Mouse (Mus musculus) mouse embryonic stem cell (cell line): ENCODE measurements around the gene Ramp1.

ENCODE experiments used
- in situ Hi-C, 2 experiments: fragments of 300-500 bp; cut with MboI; formaldehyde crosslinking; loops; 1 replicate in 1 of 2; 3 replicates in 1 of 2; pipeline ENCODE4 v1.14.3; 2019 to 2020; ENCODE audit warnings: low sequenced_read_pairs in 2 of 2, low pct_unique_long_range_greater_than_20kb in 1 of 2, mixed read lengths in 1 of 2; ENCODE audit not compliant: unreplicated experiment in 1 of 2

Ramp1 gene

DNA sequence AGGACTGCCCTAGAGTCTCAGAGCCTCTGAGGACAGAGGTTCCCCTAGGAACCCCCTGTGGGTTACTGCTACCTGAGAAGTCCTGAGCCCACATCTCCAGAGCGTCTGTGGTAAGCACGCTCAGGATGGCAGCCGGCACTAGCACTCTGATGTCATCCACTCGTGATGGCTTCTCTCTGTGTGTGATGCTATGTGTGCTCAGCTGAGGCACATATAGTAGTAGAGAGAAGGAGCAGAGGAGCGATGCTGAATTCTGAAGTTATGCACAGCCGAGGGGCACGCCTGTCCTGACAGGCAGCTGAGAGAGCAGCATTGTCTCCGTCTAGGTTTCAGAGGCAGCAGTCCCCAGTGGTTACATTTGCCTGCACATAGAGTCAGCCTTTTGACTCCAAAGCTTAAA is 12.6 kb downstream of the Ramp1 start:
- in situ Hi-C loops = no loop called here

DNA sequence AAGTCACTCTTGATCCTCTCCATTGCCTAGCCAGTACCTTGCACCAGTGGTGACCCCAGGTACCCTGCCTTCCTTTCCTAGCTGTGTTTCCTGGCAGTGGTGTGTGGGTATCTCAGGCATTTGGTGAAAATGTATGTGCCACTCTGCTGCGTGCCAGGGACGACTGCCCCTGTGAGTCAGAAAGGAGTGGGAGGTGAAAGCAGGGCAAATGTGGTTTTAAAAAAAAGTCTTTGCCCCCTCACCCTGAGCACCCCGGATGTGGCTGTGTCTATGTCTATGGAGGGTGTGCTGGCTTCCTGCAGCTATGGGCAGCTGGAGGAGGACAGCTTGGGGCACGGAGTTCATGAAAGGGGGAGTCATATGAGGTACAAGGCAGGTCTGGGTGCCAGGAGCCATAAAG is 13.6 kb downstream of the Ramp1 start:
- in situ Hi-C loops = no loop called here

DNA sequence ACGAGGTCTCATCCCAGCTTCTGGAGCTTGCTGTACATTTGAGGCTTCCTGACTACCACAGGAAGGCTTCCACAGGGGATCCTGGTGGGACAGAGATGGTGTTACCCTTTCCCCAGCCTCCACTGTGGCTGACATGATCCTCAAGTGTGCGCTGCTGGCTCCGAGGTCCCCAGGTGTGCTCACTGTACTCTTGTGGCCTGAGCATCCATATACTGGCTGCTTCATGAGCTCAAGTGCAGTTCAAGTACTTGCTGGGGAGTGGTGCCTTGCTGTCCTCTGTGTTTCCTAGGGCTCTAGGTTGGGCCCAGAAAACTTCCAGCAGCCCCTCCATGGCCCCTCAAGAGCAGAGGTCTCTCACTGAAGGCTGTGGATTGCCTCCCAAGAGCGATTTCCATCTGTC is 14.1 kb downstream of the Ramp1 start:
- in situ Hi-C loops = no loop called here

DNA sequence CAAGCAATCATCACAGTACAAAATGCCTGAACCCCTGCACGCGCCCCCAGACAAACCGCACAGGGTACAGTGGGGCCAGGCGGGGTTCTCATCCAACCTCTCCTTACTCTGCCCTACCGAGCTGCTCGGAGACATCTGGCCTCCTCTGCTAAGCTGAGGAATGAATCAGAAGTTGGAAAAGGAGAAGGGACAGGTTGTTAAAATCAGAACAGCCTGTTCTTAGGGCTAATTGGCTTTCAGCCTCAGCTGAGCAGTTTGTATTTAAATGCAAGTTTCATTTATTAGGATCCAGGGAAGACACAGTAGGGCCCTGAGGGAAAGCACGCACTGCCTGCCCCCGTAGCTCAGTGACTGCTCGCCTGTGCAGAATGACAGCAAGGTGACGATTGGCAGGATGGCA is 20.2 kb downstream of the Ramp1 start:
- in situ Hi-C loops = no loop called here

DNA sequence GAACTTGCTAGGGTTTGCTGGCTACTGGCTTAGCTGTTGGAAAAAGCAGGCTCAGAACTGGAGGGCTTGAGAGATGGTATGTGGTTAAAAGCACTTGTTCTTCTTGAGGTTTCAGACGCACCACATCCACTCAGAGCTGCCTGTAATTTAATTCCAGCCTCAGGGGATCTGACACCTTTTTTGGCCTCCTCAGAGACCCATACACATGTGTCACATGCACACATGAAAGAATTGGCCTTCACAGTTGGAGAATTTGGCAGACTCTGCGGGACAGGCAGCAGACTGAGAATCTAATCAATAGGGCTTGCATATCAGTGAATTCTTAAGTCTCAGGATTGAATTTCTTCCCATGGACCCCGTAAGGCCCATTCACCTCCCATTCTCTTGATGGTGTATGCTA is 21.5 kb downstream of the Ramp1 start:
- in situ Hi-C loops = no loop called here

DNA sequence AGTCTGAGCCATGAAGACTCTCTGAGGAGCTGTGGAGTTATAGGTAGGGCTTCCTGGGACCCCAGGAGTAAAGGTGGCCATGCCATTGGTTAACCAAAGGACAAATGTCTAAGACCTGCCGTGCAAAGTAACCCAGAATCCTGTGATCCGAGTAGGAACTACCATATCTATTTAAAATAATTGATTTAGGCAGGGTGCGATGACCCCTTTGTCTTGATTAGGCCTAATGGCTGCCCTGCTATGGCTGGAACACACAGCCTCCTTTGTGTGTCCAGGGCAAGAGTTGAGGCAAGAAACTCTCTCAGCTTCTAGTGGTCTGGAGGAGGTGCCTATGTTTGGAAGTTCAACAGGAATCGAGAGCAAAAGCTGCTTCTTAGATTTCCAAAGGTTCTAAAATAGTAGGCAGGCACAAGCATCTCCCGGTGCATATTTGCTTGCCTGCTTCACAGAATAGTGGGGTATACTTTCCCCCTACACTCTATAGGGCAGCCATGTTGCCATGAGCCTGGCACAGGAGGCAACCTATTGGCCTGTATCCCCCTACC is 24.7 kb downstream of the Ramp1 start:
- in situ Hi-C loops = no loop called here

DNA sequence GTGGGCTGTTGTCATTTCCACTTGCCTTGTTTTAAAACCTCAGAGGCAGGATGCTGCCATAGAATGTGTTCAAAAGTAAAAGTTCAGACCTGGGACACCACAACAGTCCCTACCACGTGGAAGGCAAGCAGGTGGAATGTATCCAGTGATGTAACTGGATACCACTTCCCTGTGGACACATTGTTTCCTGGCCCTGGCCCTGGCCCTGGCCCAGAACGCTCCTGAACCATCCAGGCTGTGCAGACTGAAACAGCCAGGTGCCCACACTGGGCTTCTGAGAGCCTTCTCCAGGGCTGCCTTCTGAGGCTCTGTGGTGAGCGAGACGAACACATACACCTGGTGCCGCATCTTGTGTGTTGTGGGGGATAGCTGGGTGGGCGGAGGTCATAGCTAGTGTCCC is 26.0 kb downstream of the Ramp1 start:
- in situ Hi-C loops = no loop called here

DNA sequence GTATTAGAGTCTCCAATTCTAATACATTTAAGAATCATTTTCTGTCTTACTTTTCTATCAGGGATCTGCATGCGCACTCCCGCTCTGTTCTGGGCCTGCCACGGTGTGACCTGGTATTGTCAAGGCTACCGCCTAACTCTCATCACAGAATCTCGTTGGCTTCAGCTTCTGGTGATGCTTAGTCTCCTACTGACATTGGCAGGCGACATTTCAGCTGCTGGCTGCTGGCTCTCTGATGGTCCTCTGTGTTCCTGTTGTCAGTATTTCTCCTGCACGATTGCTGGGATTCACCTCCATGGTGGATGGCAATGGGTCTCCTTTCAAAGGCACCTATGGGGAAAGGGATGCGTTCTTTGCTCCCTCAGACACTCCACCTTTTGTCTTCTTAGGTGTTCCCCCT is 26.7 kb downstream of the Ramp1 start:
- in situ Hi-C loops = no loop called here

DNA sequence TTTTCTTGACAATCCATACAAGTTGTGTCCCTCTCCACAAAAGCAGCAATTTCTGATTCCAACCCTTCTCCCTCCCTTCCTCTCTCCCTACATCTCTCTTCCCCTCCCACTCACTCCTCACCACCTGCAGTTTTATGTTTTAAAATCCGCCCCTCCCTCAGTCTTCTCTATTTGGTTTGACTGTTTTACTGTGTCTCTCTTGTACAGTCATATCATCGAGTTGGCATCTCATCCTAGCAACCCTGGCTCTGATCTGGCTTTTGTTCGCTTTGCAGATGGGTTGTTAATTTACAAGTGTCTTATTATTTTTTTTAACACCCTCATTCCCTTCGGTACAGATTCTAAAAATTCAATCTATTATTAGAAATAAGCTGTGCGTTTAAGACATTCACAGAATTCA is 27.3 kb downstream of the Ramp1 start:
- in situ Hi-C loops = no loop called here

DNA sequence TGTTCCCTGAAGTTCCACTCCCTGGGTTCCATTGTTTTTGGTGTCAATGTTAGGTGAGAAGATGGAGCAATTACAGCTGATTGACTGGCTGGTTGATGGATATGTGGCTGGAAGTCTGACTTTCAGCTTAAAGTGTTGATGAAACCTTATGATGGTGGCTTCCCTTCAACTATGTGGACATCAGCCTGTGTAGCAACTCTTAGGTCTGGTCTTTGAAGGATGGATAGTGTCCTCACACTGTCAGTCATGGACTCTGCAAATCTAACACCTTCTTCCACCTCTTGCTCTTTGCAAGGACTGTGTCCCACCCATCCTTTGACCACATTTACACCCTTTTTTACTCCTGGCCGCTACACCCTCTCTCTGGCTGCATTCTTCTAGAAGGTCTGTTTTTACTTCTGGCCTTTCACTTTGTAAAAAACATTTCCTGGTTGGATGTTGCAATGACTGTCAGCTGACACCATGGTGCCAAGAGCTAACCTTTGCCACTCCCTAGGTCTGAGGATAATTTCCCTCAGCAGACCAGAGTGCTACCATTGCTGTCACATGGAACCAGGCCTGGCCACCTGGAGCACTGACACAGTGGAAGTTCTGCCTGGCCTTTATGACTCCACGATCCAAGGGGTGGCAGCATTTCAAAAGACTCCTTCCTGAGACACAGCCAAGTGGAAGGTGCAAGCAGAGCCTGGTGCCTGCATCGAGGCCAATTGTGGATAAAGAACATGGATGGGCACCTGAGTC is 27.9 kb downstream of the Ramp1 start:
- in situ Hi-C loops = no loop called here

DNA sequence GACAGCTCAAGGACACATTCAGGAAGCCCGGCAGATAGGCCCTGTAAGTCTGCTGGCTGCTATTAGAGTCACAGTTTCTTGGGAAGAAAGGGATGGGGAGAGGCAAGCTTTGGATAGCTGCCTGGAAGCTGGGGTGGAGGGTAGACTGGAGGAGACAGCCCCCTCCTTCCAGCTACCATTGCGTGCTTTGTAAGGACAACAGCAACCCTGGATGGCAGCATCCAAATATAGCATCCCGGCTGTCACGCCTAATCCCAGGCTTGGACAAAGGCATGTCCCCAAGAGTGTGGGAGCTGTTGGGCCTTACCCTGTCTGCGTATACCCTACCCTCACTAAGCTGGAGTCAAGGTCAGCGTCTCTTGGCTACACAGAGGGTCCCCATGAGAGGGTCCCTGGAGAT is 29.7 kb downstream of the Ramp1 start:
- in situ Hi-C loops = no loop called here

DNA sequence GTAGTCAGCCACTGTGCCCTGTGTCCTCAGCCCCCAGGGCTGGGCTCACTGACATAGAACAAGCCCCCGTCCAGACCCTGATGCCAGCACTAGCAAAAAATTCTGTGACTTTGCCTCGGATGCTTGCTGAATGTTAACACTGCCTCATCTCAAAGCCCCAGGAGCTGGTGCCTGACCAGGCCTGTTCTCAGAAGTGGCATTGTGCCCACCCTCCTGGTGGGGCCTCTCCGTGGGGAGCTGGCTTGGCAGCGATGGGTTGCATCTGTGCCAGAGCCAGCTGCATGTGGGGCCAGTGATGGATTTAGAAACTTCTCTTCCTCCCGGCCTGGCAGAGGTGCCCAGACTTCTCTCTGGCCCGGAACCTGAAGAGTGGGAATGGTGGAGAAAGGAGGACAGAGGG is 30.2 kb downstream of the Ramp1 start:
- in situ Hi-C loops = loop anchor here in 1 of 2 experiments (10.0 kb wide), 1 partner anchor 235 kb away; no protein-coding TSS in a partner anchor

DNA sequence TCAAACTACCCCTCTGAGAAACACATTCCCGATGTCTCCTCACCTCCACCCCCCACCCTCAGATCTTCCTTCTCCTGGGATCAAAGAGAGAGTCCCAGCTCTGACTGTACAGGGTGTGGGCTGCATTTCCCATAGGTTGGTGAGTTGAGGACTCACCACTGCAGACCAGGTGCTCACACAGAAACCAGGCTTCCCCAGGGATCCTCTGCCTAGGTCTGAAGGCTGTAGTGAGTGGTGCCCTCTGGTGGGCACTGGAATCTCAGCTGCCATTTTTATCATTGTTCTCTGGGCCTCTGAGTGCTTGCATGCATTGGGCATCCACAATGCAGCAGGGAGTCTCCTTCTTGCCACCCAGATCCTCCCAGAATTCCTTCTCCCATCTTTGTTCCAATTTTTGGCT is 31.5 kb downstream of the Ramp1 start:
- in situ Hi-C loops = loop anchor here in 1 of 2 experiments (10.0 kb wide), 1 partner anchor 236 kb away; no protein-coding TSS in a partner anchor

DNA sequence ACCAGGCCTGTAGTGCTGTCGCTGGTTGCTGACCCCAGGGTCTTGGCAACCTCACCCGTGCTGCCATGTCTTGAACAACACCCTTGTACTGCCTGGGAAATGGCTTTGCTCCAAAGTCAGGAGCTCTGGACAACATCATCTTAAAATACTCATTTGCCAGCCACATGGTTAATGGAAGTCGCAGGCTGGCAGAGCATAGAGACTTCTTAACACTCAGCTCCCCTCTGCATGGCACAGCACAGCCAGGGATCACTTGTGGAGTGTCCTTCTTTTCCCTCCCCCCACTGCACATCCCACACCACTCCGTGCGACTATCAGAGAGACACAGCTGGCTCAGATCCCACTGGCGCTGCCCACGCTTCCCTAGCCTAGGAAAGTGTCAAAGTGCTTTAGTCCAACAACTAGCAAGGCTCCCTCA is 32.0 kb downstream of the Ramp1 start:
- in situ Hi-C loops = loop anchor here in 1 of 2 experiments (10.0 kb wide), 1 partner anchor 237 kb away; no protein-coding TSS in a partner anchor

DNA sequence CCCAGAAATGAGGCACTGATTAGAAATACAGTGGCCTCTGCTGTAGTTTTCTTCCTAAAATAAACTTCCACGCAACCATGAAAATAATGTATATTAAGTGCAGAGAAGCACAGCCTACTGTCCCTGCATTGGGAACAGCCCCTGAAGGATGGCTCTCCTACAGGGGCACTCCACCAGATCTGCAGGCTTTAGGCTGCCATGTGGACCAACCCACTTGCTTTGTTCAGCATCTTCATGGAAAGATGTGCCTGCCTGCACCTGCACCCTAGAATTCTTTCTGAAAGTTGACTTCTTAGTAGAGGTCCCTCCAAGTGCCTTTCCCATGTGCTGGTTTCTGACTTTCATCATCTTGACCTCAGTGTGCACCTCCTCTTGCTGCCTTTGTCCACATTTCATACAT is 35.6 kb downstream of the Ramp1 start:
- in situ Hi-C loops = loop anchor here in 1 of 2 experiments (10.0 kb wide), 1 partner anchor 240 kb away; no protein-coding TSS in a partner anchor

DNA sequence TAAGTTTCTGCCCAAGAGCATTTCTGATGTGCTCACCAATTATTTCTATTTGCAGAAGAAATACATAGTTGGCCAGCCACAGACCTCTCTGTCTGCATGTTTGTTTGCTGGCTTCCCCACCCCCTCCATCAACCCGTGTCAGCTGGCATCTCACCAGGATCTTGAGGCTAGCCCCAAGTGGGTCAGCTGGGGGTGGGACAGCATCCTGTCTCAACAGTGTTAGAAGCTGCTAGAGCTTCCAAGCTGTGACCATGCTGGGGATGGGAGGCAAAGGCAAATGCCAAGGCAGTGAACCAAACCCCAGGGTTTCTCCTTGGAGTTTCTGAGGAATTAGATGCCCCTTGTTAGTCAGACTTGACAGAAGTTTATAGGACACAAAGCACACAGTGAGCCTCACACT is 36.4 kb downstream of the Ramp1 start:
- in situ Hi-C loops = loop anchor here in 1 of 2 experiments (10.0 kb wide), 1 partner anchor 241 kb away; no protein-coding TSS in a partner anchor

DNA sequence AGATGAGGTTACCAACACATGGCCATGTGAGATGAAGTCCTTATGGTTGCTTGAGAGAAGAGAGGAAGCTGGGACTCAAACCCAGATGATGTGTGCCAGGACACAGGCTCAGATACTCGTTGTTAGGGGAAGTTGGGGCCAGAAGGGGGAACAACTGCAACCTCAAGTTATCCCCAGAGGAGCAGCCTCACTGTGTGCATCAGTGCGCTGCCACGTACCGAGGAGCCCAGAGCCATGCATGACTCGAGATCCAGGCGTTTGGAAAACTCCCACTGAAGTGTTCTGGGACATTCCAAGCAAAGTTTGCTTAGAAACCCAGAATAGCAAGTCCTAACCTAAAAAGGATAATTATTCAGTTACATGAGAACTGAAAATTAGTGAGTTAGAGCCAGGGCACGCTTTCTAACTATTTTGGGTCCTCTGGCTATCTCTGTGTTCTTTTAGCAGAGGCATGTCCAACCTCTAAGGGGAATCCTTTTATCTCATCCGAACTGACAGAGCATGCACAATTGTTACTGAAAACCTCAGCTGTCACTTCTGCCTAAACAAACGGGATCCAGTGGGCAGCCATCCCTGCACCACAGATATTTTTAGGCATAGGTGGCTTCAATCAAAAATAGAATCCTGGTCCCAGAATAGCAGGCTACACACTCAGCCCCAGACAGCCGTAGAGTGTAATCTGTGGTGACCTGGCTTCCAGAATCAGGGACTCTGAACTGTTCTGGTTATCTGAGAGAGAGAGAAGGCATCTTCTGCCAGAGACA is 37.1 kb downstream of the Ramp1 start:
- in situ Hi-C loops = loop anchor here in 1 of 2 experiments (10.0 kb wide), 1 partner anchor 242 kb away; no protein-coding TSS in a partner anchor

DNA sequence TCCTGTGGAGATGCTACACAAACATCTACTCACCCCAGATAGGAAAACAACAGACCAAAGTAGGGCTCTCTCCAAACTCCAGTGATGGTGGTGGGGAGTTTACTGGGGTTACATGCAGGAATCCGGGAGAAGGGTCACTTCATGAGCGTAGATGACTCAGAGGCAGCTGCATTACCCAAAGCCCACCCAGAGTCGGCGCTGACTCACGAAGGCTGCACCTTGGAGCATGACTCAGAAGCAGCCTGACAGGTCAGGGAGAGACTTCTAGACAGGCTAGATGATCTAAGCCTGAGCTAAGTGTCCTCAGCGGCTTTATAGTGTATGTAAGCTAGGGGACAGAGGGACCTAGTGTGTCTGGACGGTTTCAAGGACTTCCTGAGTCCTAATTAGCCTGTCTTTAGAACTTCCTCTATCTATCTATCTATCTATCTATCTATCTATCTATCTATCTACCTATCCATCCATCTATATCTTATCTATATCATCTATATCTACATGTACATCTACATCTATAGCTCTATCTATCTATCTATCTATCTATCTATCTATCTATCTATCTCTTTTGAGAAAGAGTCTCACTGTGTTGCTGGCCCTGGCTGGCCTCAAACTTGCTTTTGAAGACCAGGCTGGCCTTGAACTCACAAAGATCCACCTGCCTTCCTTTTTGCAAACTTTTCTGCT is 40.2 kb downstream of the Ramp1 start:
- in situ Hi-C loops = loop anchor here in 1 of 2 experiments (10.0 kb wide), 1 partner anchor 245 kb away; no protein-coding TSS in a partner anchor

DNA sequence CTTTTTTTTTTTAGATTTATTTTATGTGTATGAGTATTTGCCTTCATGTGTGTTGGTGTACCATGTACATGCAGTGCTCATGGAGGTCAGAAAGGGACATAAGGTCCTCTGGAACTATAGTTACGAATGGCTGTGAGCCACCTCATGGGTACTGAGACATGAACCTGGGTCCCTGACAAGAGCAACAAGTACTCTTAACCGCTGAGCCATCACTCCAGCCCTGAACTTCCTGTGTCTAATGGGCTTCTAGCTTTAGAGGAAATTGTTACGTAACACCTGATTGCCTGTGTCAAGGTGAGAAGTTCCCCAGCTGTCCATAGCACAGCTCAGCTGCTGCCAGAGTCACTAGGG is 40.7 kb downstream of the Ramp1 start:
- in situ Hi-C loops = no loop called here
